Mouse (Mus musculus) stomach, embryonic 14.5 days (tissue): ENCODE results near the gene Fcgrt. TPM values are rescaled to one million over a fixed set of nuclear protein-coding genes. Genes with fewer than 3 reads are reported as not detected.
"Not testable (repeated sequence)": the region's sequence is repeated elsewhere in the genome, so short reads cannot be mapped to it uniquely, and the experiment has no call there.

Source experiments
- ATAC-seq: fragments of 200-750 bp; cut with Nextera tagmentation; 2 replicates; pipeline ENCODE4 v1.8.0; 2017; ENCODE audit warnings: low read depth, moderate TSS enrichment; ENCODE audit not compliant: insufficient number of reproducible peaks, insufficient read depth, low FRiP score
- H3K27ac ChIP-seq: fragments of 300-500 bp; sonication (generic); 2 replicates; pipeline ENCODE4 v1.5.1; 2014; ENCODE audit warnings: mild to moderate bottlenecking, low read length, moderate library complexity, mixed read lengths
- H3K27me3 ChIP-seq: fragments of 300-500 bp; sonication (generic); 2 replicates; pipeline ENCODE4 v1.6.1; 2014; ENCODE audit warnings: low read length, control low read depth, mixed read lengths; ENCODE audit not compliant: control insufficient read depth, insufficient read depth
- H3K36me3 ChIP-seq: fragments of 300-500 bp; sonication (generic); 2 replicates; pipeline ENCODE4 v1.6.1; 2014; ENCODE audit warnings: mild to moderate bottlenecking, control low read depth, low read length, moderate library complexity, mixed read lengths; ENCODE audit not compliant: control insufficient read depth, insufficient read depth
- H3K4me1 ChIP-seq: fragments of 300-500 bp; sonication (generic); 2 replicates; pipeline ENCODE4 v1.6.1; 2014; ENCODE audit warnings: low read length, control low read depth, mixed read lengths; ENCODE audit not compliant: control insufficient read depth, insufficient read depth
- H3K4me2 ChIP-seq: fragments of 300-500 bp; sonication (generic); replicated peaks from 2 replicates; pipeline ENCODE4 v1.6.1; 2014; ENCODE audit warnings: low read depth, low read length, control low read depth
- H3K4me3 ChIP-seq: fragments of 300-500 bp; sonication (generic); 2 replicates; pipeline ENCODE4 v1.5.1; 2014; ENCODE audit warnings: low read depth, low read length, control low read depth
- H3K9ac ChIP-seq: fragments of 300-500 bp; sonication (generic); replicated peaks from 2 replicates; pipeline ENCODE4 v1.6.1; 2014; ENCODE audit warnings: low read depth, mild to moderate bottlenecking, control low read depth, low read length, moderate library complexity, mixed read lengths
- H3K9me3 ChIP-seq: fragments of 300-500 bp; sonication (generic); 2 replicates; pipeline ENCODE4 v1.6.1; 2016; ENCODE audit warnings: low read depth, low read length, control low read depth; ENCODE audit not compliant: control insufficient read depth
- WGBS: fragments of 180-500 bp; shearing (Covaris S2); extraction: QIAGEN DNeasy Blood & Tissue Kit; methylation state at CpG from one replicate; pipeline ENCODE4 v1.1.7; 2014; 5-methylcytosine and 5-hydroxymethylcytosine counted together
- polyA plus RNA-seq: library from polyadenylated mRNA; unstranded; fragments of >200 nt; fragmentation: Nextera tagmentation; extraction: Ambion mirVana; gene quantifications from 2 replicates; pipeline ENCODE4 v1.2.1, GENCODE M21; 2014

Gene Fcgrt
- polyA plus RNA-seq, 1 experiment from 2014 or later = 78.6 TPM

GRCm38 (mm10) chr7:45110089-45110488 is 6.4 kb upstream of the Fcgrt start:
- not testable (repeated sequence) for H3K27ac ChIP-seq, H3K4me2 ChIP-seq, H3K9ac ChIP-seq, H3K9me3 ChIP-seq, H3K36me3 ChIP-seq, H3K27me3 ChIP-seq, H3K4me3 ChIP-seq, ATAC-seq, H3K4me1 ChIP-seq
- 92% methylated on average over 4 of the region's 4 CpGs for WGBS

- Histone ChIP-seq H3K27me3 (no peaks in the 10 kb centered on the region), H3K4me3 (no peak overlapping the region), H3K27ac (no peak overlapping the region), H3K9me3 (no peaks in the 10 kb centered on the region), H3K4me2 (no peak overlapping the region), H3K4me1 (peaks cover 23% of the 10 kb centered on the region), H3K9ac (no peak overlapping the region), H3K36me3 (no peaks in the 10 kb centered on the region)
- WGBS = 57% methylated on average over 5 of the region's 5 CpGs
- no peak for ATAC-seq
Measured at GRCm38 (mm10) chr7:45107052-45107645, 3.5 kb upstream of the Fcgrt start.

- no peak for ATAC-seq
- 55% methylated on average over 6 of the region's 6 CpGs for WGBS
- no peaks in the 10 kb centered on the region for H3K27me3 ChIP-seq
Measured at GRCm38 (mm10) chr7:45106441-45106840, 2.8 kb upstream of the Fcgrt start.

GRCm38 (mm10) chr7:45105491-45105890 is 1.8 kb upstream of the Fcgrt start:
- H3K27me3 ChIP-seq = no peaks in the 10 kb centered on the region
- H3K4me3 ChIP-seq = no peak overlapping the region
- H3K4me2 ChIP-seq = no peak overlapping the region
- ATAC-seq = no peak
- no peak overlapping the region for H3K9ac ChIP-seq
- WGBS = 74% methylated on average over 8 of the region's 8 CpGs
- H3K9me3 ChIP-seq = no peaks in the 10 kb centered on the region
- no peaks in the 10 kb centered on the region for H3K36me3 ChIP-seq
- peaks cover 26% of the 10 kb centered on the region for H3K4me1 ChIP-seq
- H3K27ac ChIP-seq = no peak overlapping the region

More at GRCm38 (mm10) chr7:45106441-45106840, 2.8 kb upstream of the Fcgrt start:
- Histone ChIP-seq H3K4me1 (peaks cover 26% of the 10 kb centered on the region), H3K27ac (no peak overlapping the region), H3K9ac (no peak overlapping the region), H3K36me3 (no peaks in the 10 kb centered on the region), H3K4me2 (no peak overlapping the region), H3K4me3 (no peak overlapping the region), H3K9me3 (no peaks in the 10 kb centered on the region)

GRCm38 (mm10) chr7:45104941-45105340 is 1.3 kb upstream of the Fcgrt start:
- Histone ChIP-seq H3K36me3 (no peaks in the 10 kb centered on the region), H3K9ac (no peak overlapping the region), H3K4me1 (peaks cover 26% of the 10 kb centered on the region), H3K27ac (no peak overlapping the region), H3K9me3 (no peaks in the 10 kb centered on the region), H3K4me3 (no peak overlapping the region), H3K27me3 (no peaks in the 10 kb centered on the region), H3K4me2 (no peak overlapping the region)
- no peak for ATAC-seq
- WGBS = 82% methylated on average over 5 of the region's 5 CpGs

GRCm38 (mm10) chr7:45102940-45103585 is 588 bp downstream of the Fcgrt start:
- ATAC-seq = peak; percentile 5; the same call in 1 of the 2 replicates
- H3K36me3 ChIP-seq = no peaks in the 10 kb centered on the region
- H3K9me3 ChIP-seq = no peaks in the 10 kb centered on the region
- peak overlapping the region; percentile 60 for H3K9ac ChIP-seq
- peak overlapping the region; percentile 53 for H3K4me2 ChIP-seq
- 53% methylated on average over 9 of the region's 9 CpGs for WGBS
- peak overlapping the region; percentile 32 for H3K4me3 ChIP-seq
- H3K27me3 ChIP-seq = no peaks in the 10 kb centered on the region
- H3K27ac ChIP-seq = peak overlapping the region; percentile 92
- H3K4me1 ChIP-seq = peaks cover 26% of the 10 kb centered on the region

- no peak for ATAC-seq
- H3K9me3 ChIP-seq = no peaks in the 10 kb centered on the region
- no peak overlapping the region for H3K9ac ChIP-seq
- H3K36me3 ChIP-seq = no peaks in the 10 kb centered on the region
- H3K4me2 ChIP-seq = peak overlapping the region; percentile 53
- H3K4me1 ChIP-seq = peaks cover 26% of the 10 kb centered on the region
- WGBS = 74% methylated on average over 11 of the region's 11 CpGs
- H3K27ac ChIP-seq = no peak overlapping the region; the same call in 1 of the 2 replicates
- peak overlapping the region; percentile 32; the same call in 1 of the 2 replicates for H3K4me3 ChIP-seq
- no peaks in the 10 kb centered on the region for H3K27me3 ChIP-seq
Measured at GRCm38 (mm10) chr7:45102441-45102840, 1.2 kb downstream of the Fcgrt start.

- no peak for ATAC-seq
- Histone ChIP-seq H3K4me2 (no peak overlapping the region), H3K27ac (no peak overlapping the region), H3K4me3 (no peak overlapping the region), H3K27me3 (no peaks in the 10 kb centered on the region), H3K4me1 (peaks cover 26% of the 10 kb centered on the region), H3K9ac (no peak overlapping the region), H3K9me3 (no peaks in the 10 kb centered on the region), H3K36me3 (no peaks in the 10 kb centered on the region)
- 67% methylated on average over 6 of the region's 6 CpGs for WGBS
Measured at GRCm38 (mm10) chr7:45100046-45100445, 3.6 kb downstream of the Fcgrt start.
